Comparison of ENCODE assay signal across 17 mouse cellular contexts in genomic region chr6:14574607-14575006, GRCm38 (mm10).
"Had no signal": no experiment of that assay in that cellular context is flagged by ENCODE, and none has a peak within 500 bp of the region (broad histone marks: within the 10 kb centered on the region; RNA-seq: fewer than 3 reads in every experiment).

No protein-coding gene starts in this region.

- H3K36me3 ChIP-seq: neural tube, embryonic 12.5 days; neural tube, embryonic 13.5 days; neural tube, embryonic 15.5 days; stomach, embryonic 15.5 days had no signal

- H3K27ac ChIP-seq: neural tube, embryonic 12.5 days; neural tube, embryonic 13.5 days; neural tube, embryonic 15.5 days; stomach, embryonic 15.5 days; stomach, postnatal 0 days had no signal

- H3K4me3 ChIP-seq: neural tube, embryonic 12.5 days; neural tube, embryonic 13.5 days; neural tube, embryonic 15.5 days; stomach, embryonic 15.5 days had no signal

- DNase-seq: retina, postnatal 1 day; right cerebral cortex, adult 18-20 months; right cerebral cortex, postnatal 14 days; right cerebral cortex, postnatal 25 days; right cerebral cortex, postnatal 4 days; spleen, adult 18-20 months; thymus, adult 18-20 months; thymus, adult 2 months; thymus, postnatal 14 days; thymus, postnatal 25 days; thymus, postnatal 36 days; thymus, postnatal 4 days had no signal

- H3K27me3 ChIP-seq: neural tube, embryonic 12.5 days; neural tube, embryonic 13.5 days; neural tube, embryonic 15.5 days; stomach, embryonic 15.5 days had no signal

- H3K4me2 ChIP-seq: neural tube, embryonic 12.5 days; neural tube, embryonic 13.5 days; neural tube, embryonic 15.5 days; stomach, embryonic 15.5 days had no signal

- H3K9ac ChIP-seq: neural tube, embryonic 12.5 days; neural tube, embryonic 13.5 days; neural tube, embryonic 15.5 days; stomach, embryonic 15.5 days had no signal

- H3K4me1 ChIP-seq: neural tube, embryonic 12.5 days; neural tube, embryonic 13.5 days; neural tube, embryonic 15.5 days; stomach, embryonic 15.5 days had no signal

- H3K9me3 ChIP-seq: neural tube, embryonic 12.5 days; neural tube, embryonic 13.5 days; neural tube, embryonic 15.5 days; stomach, embryonic 15.5 days had no signal
